In the genomic region with DNA sequence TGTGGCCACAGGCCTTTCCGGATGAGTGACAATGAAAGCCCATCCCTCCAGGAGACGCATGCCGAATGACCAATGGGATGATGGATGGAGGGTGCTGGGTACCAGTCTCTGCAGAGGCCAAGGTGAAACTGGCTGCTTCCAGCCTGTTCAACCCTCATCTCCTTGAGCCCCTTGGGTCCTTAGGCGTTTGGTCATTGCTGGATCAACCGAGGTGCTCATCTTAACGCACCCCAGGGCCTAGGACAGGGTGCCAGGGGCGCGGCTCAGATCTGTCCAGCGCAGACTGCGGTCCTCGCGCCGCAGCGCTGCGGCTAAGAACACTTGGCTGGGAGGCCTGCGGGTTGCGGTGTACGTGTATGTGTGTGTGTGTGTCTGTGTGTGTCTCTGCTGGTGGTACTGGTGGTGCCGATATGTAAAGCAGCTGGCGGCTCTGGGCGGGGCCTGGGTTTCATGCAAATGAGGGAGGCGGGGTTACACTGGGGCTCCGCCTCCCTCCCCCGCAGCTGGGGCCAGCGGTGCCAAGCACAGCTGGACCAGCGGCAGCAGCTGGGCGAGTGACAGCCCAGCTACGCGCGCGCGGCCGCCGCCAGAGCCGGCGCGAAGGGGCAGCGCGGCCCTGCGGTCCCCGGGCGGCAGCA, we compare ENCODE assay signal across 8 mouse cellular contexts. TPM values are rescaled to one million over a fixed set of nuclear protein-coding genes. Genes with fewer than 3 reads are reported as not detected.
DNase-seq lines count a peak whose midpoint lies in the region; ATAC-seq and TF ChIP-seq lines count a peak whose summit lies in the region.

A gene (plus strand): TSS at position 147 of the 638 bp plus-strand sequence.

- peaks cover 38% of the 10 kb centered on the region for H3K27me3 ChIP-seq in hindbrain, embryonic 12.5 days
- peaks cover 23% of the 10 kb centered on the region; the same call in 1 of the 2 replicates for H3K27me3 ChIP-seq in lung, postnatal 0 days (replicated peaks; ENCODE audit: insufficient read depth, low read length)
- H3K27me3 ChIP-seq in thymus, adult 2 months (ENCODE audit: control insufficient read depth, insufficient read depth, low read length): no peaks in the 10 kb centered on the region

- peaks cover 18% of the 10 kb centered on the region for H3K4me1 ChIP-seq in hindbrain, embryonic 12.5 days
- no peaks in the 10 kb centered on the region; the same call in 1 of the 2 replicates for H3K4me1 ChIP-seq in lung, postnatal 0 days (ENCODE audit: insufficient read depth, low read depth, low read length)
- peaks cover 36% of the 10 kb centered on the region for H3K4me1 ChIP-seq in thymus, adult 2 months (replicated peaks; ENCODE audit: control insufficient read depth, insufficient read depth, low read length)

- TF ChIP-seq EP300 in lung, postnatal 0 days (IDR thresholded peaks at IDR 0.05): no peak

- H3K27ac ChIP-seq in hindbrain, embryonic 12.5 days: no peak within 1 kb of the TSS
- no peak within 1 kb of the TSS for H3K27ac ChIP-seq in lung, postnatal 0 days (ENCODE audit: low read length)
- peak within 1 kb of the TSS; percentile 93 for H3K27ac ChIP-seq in thymus, adult 2 months (ENCODE audit: control insufficient read depth, insufficient read depth, low read length)

- 5% methylated on average over 26 of the region's 42 CpGs for WGBS in hindbrain, embryonic 12.5 days
- WGBS in lung, postnatal 0 days: 10% methylated on average over 26 of the region's 42 CpGs
- WGBS in thymus, adult 2 months: 9% methylated on average over 42 of the region's 42 CpGs

- DNase-seq in ES-CJ7 (ENCODE audit: low read depth, low spot score): peak; percentile 60
- peak; percentile 87 for DNase-seq in cerebellum, adult 9-10 months
- DNase-seq in frontal cortex, adult 2 months (ENCODE audit: extremely low spot score in 1 of 2, low spot score in 1 of 2): peak; percentile 73 to 88
- peak; percentile 76 to 82 for DNase-seq in layer of hippocampus, postnatal 14 days (ENCODE audit: low spot score in 2 of 2)
- DNase-seq in lung, postnatal 0 days (ENCODE audit: low spot score): peak; percentile 71
- DNase-seq in ovary, postnatal 10 days (ENCODE audit: low spot score): peak; percentile 11
- DNase-seq in thymus, adult 2 months: peak; percentile 91

- H3K9ac ChIP-seq in hindbrain, embryonic 12.5 days: peak within 1 kb of the TSS; percentile 59
- no peak within 1 kb of the TSS for H3K9ac ChIP-seq in lung, postnatal 0 days (replicated peaks; ENCODE audit: low read depth)

- peak; percentile 95 for TF ChIP-seq POLR2A in thymus, adult 2 months (IDR thresholded peaks at IDR 0.05; ENCODE audit: control insufficient read depth, extremely low read depth, insufficient read depth, low read length, poor library complexity)

- peak within 1 kb of the TSS; percentile 68 for H3K4me3 ChIP-seq in hindbrain, embryonic 12.5 days
- H3K4me3 ChIP-seq in lung, postnatal 0 days (ENCODE audit: low read depth, low read length): peak within 1 kb of the TSS; percentile 46
- H3K4me3 ChIP-seq in thymus, adult 2 months (ENCODE audit: control insufficient read depth, insufficient read depth, low read length): peak within 1 kb of the TSS; percentile 96

- ATAC-seq in hindbrain, embryonic 12.5 days (ENCODE audit: low FRiP score): peak; percentile 90
- peak; percentile 90 for ATAC-seq in lung, postnatal 0 days

- H3K9me3 ChIP-seq in hindbrain, embryonic 12.5 days (replicated peaks): no peaks in the 10 kb centered on the region
- H3K9me3 ChIP-seq in lung, postnatal 0 days (ENCODE audit: low read length): no peaks in the 10 kb centered on the region

- no peaks in the 10 kb centered on the region for H3K36me3 ChIP-seq in hindbrain, embryonic 12.5 days
- no peaks in the 10 kb centered on the region for H3K36me3 ChIP-seq in lung, postnatal 0 days (ENCODE audit: insufficient read depth, low read length)
- H3K36me3 ChIP-seq in thymus, adult 2 months (ENCODE audit: control insufficient read depth, insufficient read depth, low read length): no peaks in the 10 kb centered on the region

- no peak for TF ChIP-seq CTCF in lung, postnatal 0 days (IDR thresholded peaks at IDR 0.05)
- TF ChIP-seq CTCF in thymus, adult 2 months (IDR thresholded peaks at IDR 0.05; ENCODE audit: borderline replicate concordance, control insufficient read depth, extremely low read depth, insufficient read depth, low read length, poor library complexity): peak; percentile 20; the same call in 1 of the 2 replicates

- peak within 1 kb of the TSS; percentile 94 for H3K4me2 ChIP-seq in hindbrain, embryonic 12.5 days (replicated peaks)
- peak within 1 kb of the TSS; percentile 86 for H3K4me2 ChIP-seq in lung, postnatal 0 days (replicated peaks; ENCODE audit: low read depth, low read length)

RNA-seq across cellular contexts. Expression of the gene that starts here (rescaled TPM):
- 502 and 539 TPM in 2 replicates for polyA plus RNA-seq in frontal cortex, adult 2 months (2012; rRNA removed)
- polyA plus RNA-seq in hindbrain, embryonic 12.5 days (2016; fragmentation: Nextera tagmentation; extraction: Ambion mirVana): 32.5 and 34.1 TPM in 2 replicates
- 100 to 1,000 TPM; 701 to 769 TPM for total RNA-seq in layer of hippocampus, postnatal 14 days (2021)
- polyA plus RNA-seq in lung, postnatal 0 days (2015; fragmentation: Nextera tagmentation; extraction: Ambion mirVana): 2.2 and 2.3 TPM in 2 replicates
- 242 and 247 TPM in 2 replicates for polyA plus RNA-seq in thymus, adult 2 months (2012; rRNA removed)

Comparison
In these comparisons a context has a peak if more than half of its experiments do, and no peak if none do; other contexts are left out.
1. RNA of the gene that starts here (polyA plus RNA-seq): 502 to 539 TPM in frontal cortex, adult 2 months, 242 to 247 TPM in thymus, adult 2 months and 32.5 to 34.1 TPM in hindbrain, embryonic 12.5 days; 2.2 to 2.3 TPM in lung, postnatal 0 days; every median in the first group is over 10 times any median in the second.
2. DNase-seq: peak in every context shown above with its lines; median percentile 91 in thymus, adult 2 months; 87 in cerebellum, adult 9-10 months; 80 in frontal cortex, adult 2 months; 79 in layer of hippocampus, postnatal 14 days; 71 in lung, postnatal 0 days; 60 in ES-CJ7; 11 in ovary, postnatal 10 days.
3. H3K4me3 ChIP-seq: peak in every context shown above with its lines; median percentile 96 in thymus, adult 2 months; 68 in hindbrain, embryonic 12.5 days; 46 in lung, postnatal 0 days.